Mouse (Mus musculus) bone marrow, adult 2 months (tissue): ENCODE results near the gene Pigl.

Experiments
- CTCF ChIP-seq: fragments of 200-500 bp; IDR thresholded peaks from 2 replicates; pipeline ENCODE4 v1.5.1; 2011; ENCODE audit warnings: low read length, control low read depth; ENCODE audit not compliant: control insufficient read depth, insufficient read depth
- POLR2A ChIP-seq: fragments of 200-500 bp; IDR thresholded peaks from 2 replicates; pipeline ENCODE4 v1.6.1; 2011; ENCODE audit warnings: low read depth, mild to moderate bottlenecking, control low read depth, low read length, borderline replicate concordance; ENCODE audit not compliant: control insufficient read depth

DNA sequence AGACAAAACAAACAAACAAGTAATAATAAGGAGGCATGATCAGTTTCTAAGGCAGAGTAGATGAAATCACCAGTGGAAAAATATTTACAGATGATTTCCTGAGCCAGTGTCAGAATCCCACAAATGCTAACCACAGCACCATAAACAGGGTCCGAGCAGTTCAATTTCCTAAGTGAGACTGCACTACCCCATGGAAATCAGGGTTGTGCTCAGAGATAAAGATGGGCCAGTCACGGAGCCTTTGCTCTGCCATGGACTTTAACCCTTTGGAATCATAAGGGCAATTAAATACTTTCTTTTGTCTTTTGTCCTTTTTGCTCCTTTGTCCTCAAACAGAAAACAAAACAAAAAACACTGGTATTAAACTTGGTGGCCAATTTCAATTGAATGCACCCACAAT lies 64.0 kb downstream of the Pigl start:
- TF ChIP-seq CTCF (no peak), POLR2A (no peak)
